Comparison of ENCODE assay signal across 22 mouse cellular contexts in genomic region chr6:93149956-93150355, GRCm38 (mm10).
A peak's percentile ranks its signal among the peaks of the same experiment; 100 is the strongest.
DNase-seq lines count a peak whose midpoint lies in the region; ATAC-seq and TF ChIP-seq lines count a peak whose summit lies in the region.
"Had no signal": no experiment of that assay in that cellular context is flagged by ENCODE, and none has a peak within 500 bp of the region (broad histone marks: within the 10 kb centered on the region; RNA-seq: fewer than 3 reads in every experiment).

No protein-coding gene starts in this region.

- no peaks in the 10 kb centered on the region for H3K9me3 ChIP-seq in heart, postnatal 0 days (replicated peaks; ENCODE audit: control insufficient read depth, low read length)
- H3K9me3 ChIP-seq: hindbrain, embryonic 15.5 days; limb, embryonic 12.5 days; neural tube, embryonic 15.5 days; stomach, embryonic 15.5 days had no signal

- TF ChIP-seq CTCF in heart, postnatal 0 days (IDR thresholded peaks at IDR 0.05; ENCODE audit: low read depth), result no peak

- no peak for TF ChIP-seq EP300 in heart, postnatal 0 days (IDR thresholded peaks at IDR 0.05; ENCODE audit: low read depth)

- no peak overlapping the region for H3K9ac ChIP-seq in heart, postnatal 0 days (replicated peaks; ENCODE audit: low read depth, low read length)
- H3K9ac ChIP-seq: hindbrain, embryonic 15.5 days; limb, embryonic 12.5 days; liver, embryonic 14.5 days; neural tube, embryonic 15.5 days; stomach, embryonic 15.5 days had no signal

- H3K4me3 ChIP-seq in brown adipose tissue, adult 24 weeks (ENCODE audit: insufficient read depth, low read depth, low read length), result no peak overlapping the region
- no peak overlapping the region for H3K4me3 ChIP-seq in heart, postnatal 0 days (ENCODE audit: low read depth, low read length)
- H3K4me3 ChIP-seq: hindbrain, embryonic 15.5 days; layer of hippocampus, adult 2 months; limb, embryonic 12.5 days; neural tube, embryonic 15.5 days; stomach, embryonic 15.5 days had no signal

- 36% methylated on average over 4 of the region's 4 CpGs for WGBS in heart, postnatal 0 days

- no peaks in the 10 kb centered on the region for H3K27me3 ChIP-seq in heart, postnatal 0 days (ENCODE audit: control insufficient read depth, insufficient read depth, low read length)
- H3K27me3 ChIP-seq: hindbrain, embryonic 15.5 days; limb, embryonic 12.5 days; neural tube, embryonic 15.5 days; stomach, embryonic 15.5 days had no signal

- DNase-seq in heart, adult 8-10 months (ENCODE audit: low spot score), result peak; percentile 40
- no peak for DNase-seq in heart, postnatal 10 days
- no peak for DNase-seq in heart, postnatal 0 days (ENCODE audit: low spot score)
- peak; percentile 36 for DNase-seq in lung, postnatal 10 days
- no peak for DNase-seq in left cerebral cortex, postnatal 4 days
- no peak for DNase-seq in adrenal gland, adult (ENCODE audit: inconsistent age in 2 of 2, low spot score in 1 of 2)
- DNase-seq: B cell, adult 2 months; cerebellum, adult 8-10 months; cerebellum, postnatal 36 days; kidney, postnatal 25 days; layer of hippocampus, postnatal 36 days; thymus, postnatal 25 days had no signal

- no peak for ATAC-seq in heart, postnatal 0 days (ENCODE audit: insufficient read depth, low read depth)
- ATAC-seq: activated CD4-positive, CD25-positive, alpha-beta regulatory T cell, adult 4 months; forebrain, embryonic 14.5 days had no signal

- intact Hi-C loops in heart, postnatal 10 days (cut with DNase I), result no loop called here
- intact Hi-C loops in left cerebral cortex, postnatal 4 days (cut with DNase I), result loop anchor here (5.0 kb wide), 1 partner anchor 1497 kb away; no protein-coding TSS in a partner anchor

- H3K27ac ChIP-seq in brown adipose tissue, adult 24 weeks (replicated peaks; ENCODE audit: low read depth, low read length), result peak overlapping the region; percentile 83
- 0 out of 2 replicates have a peak overlapping the region, but pooled peaks have one; percentile 9 for H3K27ac ChIP-seq in heart, postnatal 0 days (ENCODE audit: low read depth)
- H3K27ac ChIP-seq: hindbrain, embryonic 15.5 days; layer of hippocampus, adult 2 months; limb, embryonic 12.5 days; liver, embryonic 14.5 days; neural tube, embryonic 15.5 days; stomach, embryonic 15.5 days had no signal

- H3K4me1 ChIP-seq in brown adipose tissue, adult 24 weeks (ENCODE audit: control insufficient read depth, insufficient read depth, insufficient read length, low read length), result peaks cover 3% of the 10 kb centered on the region; the same call in 1 of the 2 replicates
- peaks cover 12% of the 10 kb centered on the region; the same call in 1 of the 2 replicates for H3K4me1 ChIP-seq in heart, postnatal 0 days (ENCODE audit: control insufficient read depth, insufficient read depth)
- H3K4me1 ChIP-seq: hindbrain, embryonic 15.5 days; limb, embryonic 12.5 days; neural tube, embryonic 15.5 days; stomach, embryonic 15.5 days had no signal

- H3K4me2 ChIP-seq in heart, postnatal 0 days (ENCODE audit: low read depth, low read length), result no peak overlapping the region
- H3K4me2 ChIP-seq: hindbrain, embryonic 15.5 days; limb, embryonic 12.5 days; midbrain, embryonic 11.5 days; neural tube, embryonic 15.5 days; stomach, embryonic 15.5 days had no signal

- H3K36me3 ChIP-seq in heart, postnatal 0 days (replicated peaks; ENCODE audit: control insufficient read depth, insufficient read depth, low read length), result no peaks in the 10 kb centered on the region
- H3K36me3 ChIP-seq: hindbrain, embryonic 15.5 days; limb, embryonic 12.5 days; neural tube, embryonic 15.5 days; stomach, embryonic 15.5 days had no signal

Comparison
In these comparisons a context has a peak if more than half of its experiments do, and no peak if none do; other contexts are left out.
1. DNase-seq: peak in heart, adult 8-10 months (single experiment) and lung, postnatal 10 days (single experiment); none in heart, postnatal 10 days (0 of 2), heart, postnatal 0 days (single experiment), left cerebral cortex, postnatal 4 days (single experiment) and adrenal gland, adult (0 of 2).